Mouse (Mus musculus): ENCODE data around the gene Vps13d. TPM values are rescaled to one million over a fixed set of nuclear protein-coding genes. Genes with fewer than 3 reads are reported as not detected.

Gene Vps13d
- polyA plus RNA-seq (2015; fragmentation: Nextera tagmentation; extraction: Ambion mirVana) = 6.9 and 7.3 TPM in 2 replicates

GRCm38 (mm10) chr4:145194559-145195162 lies at the start of gene Vps13d:
Vps13d (minus strand) TSS chr4:145195005.
- peak within 1 kb of the TSS; percentile 93 for H3K27ac ChIP-seq
- H3K9me3 ChIP-seq (replicated peaks) = no peaks in the 10 kb centered on the region
- H3K4me2 ChIP-seq = peak within 1 kb of the TSS; percentile 76
- no peaks in the 10 kb centered on the region for H3K27me3 ChIP-seq
- peak; percentile 86 for ATAC-seq (replicated peaks; ENCODE audit: insufficient number of reproducible peaks, insufficient read depth, low FRiP score, low read depth)
- peak within 1 kb of the TSS; percentile 98 for H3K4me3 ChIP-seq
- H3K36me3 ChIP-seq = peaks cover 9% of the 10 kb centered on the region; the same call in 1 of the 2 replicates
- H3K4me1 ChIP-seq (replicated peaks) = peaks cover 19% of the 10 kb centered on the region
- 0% methylated on average over 53 of the region's 53 CpGs for WGBS
- peak within 1 kb of the TSS; percentile 92 for H3K9ac ChIP-seq

GRCm38 (mm10) chr4:145242719-145243350 lies 48.0 kb upstream of the Vps13d start:
- Histone ChIP-seq H3K27ac (no peak overlapping the region), H3K27me3 (peaks cover 32% of the 10 kb centered on the region), H3K9me3 (replicated peaks) (no peaks in the 10 kb centered on the region), H3K4me2 (no peak overlapping the region), H3K36me3 (no peaks in the 10 kb centered on the region), H3K9ac (no peak overlapping the region), H3K4me3 (no peak overlapping the region), H3K4me1 (replicated peaks) (peaks cover 25% of the 10 kb centered on the region)
- ATAC-seq (replicated peaks; ENCODE audit: insufficient number of reproducible peaks, insufficient read depth, low FRiP score, low read depth) = no peak
- 42% methylated on average over 1 of the region's 1 CpGs for WGBS

DNA sequence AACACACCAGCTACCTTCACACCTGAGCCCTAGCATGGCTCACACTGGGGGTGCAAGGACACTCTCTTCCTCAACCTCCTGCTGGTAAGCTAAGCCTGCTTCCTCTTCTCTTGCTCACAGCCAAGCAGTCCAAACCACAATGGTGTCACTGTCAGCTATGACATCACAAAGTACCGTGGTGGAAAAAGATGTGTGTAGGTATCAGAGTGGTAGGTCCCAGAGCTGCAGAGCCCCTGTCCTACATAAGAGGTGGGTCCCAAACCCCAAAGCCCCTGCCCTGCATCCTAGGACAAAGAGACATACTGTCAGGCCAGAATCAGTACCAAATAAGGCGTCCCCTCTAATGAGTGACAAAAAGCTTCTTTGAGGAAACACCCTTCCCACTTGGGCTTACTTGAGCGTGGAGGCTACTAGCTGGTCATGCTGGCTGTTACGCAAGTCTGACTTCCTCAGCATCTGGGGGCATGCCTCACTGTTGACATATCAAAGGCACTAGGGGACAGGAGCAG lies 46.0 kb upstream of the Vps13d start:
- no peak overlapping the region for H3K4me3 ChIP-seq
- peaks cover 13% of the 10 kb centered on the region for H3K27me3 ChIP-seq
- ATAC-seq (replicated peaks; ENCODE audit: insufficient number of reproducible peaks, insufficient read depth, low FRiP score, low read depth) = no peak
- no peak overlapping the region for H3K4me2 ChIP-seq
- no peaks in the 10 kb centered on the region for H3K36me3 ChIP-seq
- H3K9me3 ChIP-seq (replicated peaks) = no peaks in the 10 kb centered on the region
- H3K27ac ChIP-seq = peak overlapping the region; percentile 20; the same call in 1 of the 2 replicates
- WGBS = 66% methylated on average over 4 of the region's 4 CpGs
- H3K4me1 ChIP-seq (replicated peaks) = peaks cover 15% of the 10 kb centered on the region
- no peak overlapping the region for H3K9ac ChIP-seq

DNA sequence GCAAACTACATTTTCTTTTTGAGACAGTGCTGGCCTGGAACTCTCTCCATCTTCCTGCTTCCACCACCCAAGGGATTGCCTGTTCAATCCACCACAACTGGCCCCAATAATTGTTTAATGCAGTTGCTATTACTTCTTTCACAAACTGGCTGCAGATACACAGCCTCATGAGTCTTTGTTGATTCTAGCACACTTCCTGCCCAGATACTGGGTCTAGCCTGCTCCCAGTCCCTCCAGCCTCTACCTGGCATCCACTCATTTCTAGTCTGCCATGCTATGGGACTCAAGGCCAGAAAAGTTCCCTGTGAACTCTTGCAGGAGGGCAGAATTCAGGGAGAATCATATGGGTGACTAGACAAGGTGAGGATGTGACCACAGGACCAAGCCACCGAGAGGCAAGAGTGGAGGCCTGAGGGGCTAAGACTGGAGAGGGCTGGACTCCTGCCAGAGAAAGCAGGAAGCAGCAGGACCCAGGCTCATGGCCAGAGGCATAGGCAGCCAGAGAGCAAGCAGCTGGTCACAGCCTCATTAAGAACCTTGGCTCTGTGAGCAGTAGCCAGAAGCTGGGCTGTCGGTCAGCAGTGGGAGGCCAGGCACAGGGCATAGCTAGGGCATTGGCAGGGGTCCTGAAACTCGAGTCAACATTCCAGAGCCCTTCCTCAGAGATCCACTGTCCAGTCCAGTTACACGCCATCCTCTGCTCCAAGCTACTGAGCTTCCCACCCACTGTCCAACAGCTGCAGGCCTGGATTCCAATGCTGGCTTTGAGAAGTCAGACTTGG lies 44.4 kb upstream of the Vps13d start:
- Histone ChIP-seq H3K27me3 (0 out of 2 replicates have a peak, but pooled peaks cover 2% of the 10 kb centered on the region), H3K4me2 (no peak overlapping the region), H3K27ac (peak overlapping the region; percentile 74), H3K9me3 (replicated peaks) (no peaks in the 10 kb centered on the region), H3K36me3 (no peaks in the 10 kb centered on the region), H3K9ac (no peak overlapping the region), H3K4me1 (replicated peaks) (peaks cover 15% of the 10 kb centered on the region), H3K4me3 (no peak overlapping the region)
- WGBS = 18% methylated on average over 4 of the region's 4 CpGs
- peak; percentile 71 for ATAC-seq (replicated peaks; ENCODE audit: insufficient number of reproducible peaks, insufficient read depth, low FRiP score, low read depth)

DNA sequence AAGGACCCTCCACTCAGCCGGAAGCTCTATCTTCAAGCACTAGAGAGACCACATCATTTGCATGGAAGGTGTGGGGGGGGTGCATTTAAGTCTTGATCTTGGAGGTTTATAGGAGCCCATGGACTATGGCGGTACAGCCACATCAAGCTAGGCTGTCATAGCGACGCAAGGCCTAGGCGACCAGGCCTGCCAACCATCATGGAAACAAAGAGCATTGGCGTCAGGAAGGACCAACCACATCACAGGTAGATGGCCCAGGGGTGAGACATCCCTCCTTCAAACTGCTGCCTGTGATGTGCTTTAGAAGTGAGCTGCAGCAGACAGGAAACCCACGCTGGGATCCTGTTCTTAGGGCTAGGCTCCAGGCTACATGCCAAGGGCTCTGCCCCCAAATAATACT lies 41.2 kb upstream of the Vps13d start:
- Histone ChIP-seq H3K4me1 (replicated peaks) (peaks cover 21% of the 10 kb centered on the region), H3K4me2 (no peak overlapping the region), H3K9ac (no peak overlapping the region), H3K27me3 (no peaks in the 10 kb centered on the region), H3K36me3 (no peaks in the 10 kb centered on the region), H3K27ac (no peak overlapping the region), H3K4me3 (no peak overlapping the region), H3K9me3 (replicated peaks) (no peaks in the 10 kb centered on the region)
- ATAC-seq (replicated peaks; ENCODE audit: insufficient number of reproducible peaks, insufficient read depth, low FRiP score, low read depth) = no peak
- WGBS = 75% methylated on average over 7 of the region's 7 CpGs

DNA sequence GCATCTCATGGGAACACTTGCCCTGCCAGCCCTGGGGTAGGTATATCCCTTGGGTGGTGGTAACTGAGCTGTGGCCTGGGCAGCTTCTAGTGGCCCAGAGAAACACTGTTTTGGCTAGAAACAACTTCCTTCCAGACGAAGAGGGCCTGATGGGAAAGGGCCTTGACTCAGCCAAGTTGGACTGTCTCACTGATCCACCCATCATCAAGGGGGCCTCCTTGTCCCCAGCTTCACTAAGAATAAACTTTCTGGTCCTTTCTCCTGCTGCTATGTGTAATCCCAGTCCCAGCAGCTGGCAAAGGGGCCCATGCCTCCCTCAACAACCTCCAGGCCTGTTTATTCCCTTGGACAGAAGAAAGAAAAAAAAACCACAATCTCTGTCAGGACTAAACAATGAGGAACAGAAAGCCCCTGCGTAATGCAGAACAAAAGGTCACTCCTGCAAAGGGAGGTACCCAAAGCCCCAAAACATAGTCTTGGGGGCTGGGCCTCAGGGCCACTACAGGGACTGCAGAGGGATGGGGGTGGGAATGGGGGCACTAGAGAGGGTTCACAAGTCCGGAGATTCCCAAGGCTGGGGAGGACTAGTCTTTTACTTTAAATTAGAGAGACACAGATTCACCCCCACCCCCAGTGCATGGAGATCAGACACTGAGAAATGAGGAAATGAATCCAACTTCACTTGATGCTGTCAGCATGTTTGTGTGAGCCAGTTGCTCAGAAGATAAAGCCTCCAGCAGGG lies 38.9 kb upstream of the Vps13d start:
- Histone ChIP-seq H3K4me3 (no peak overlapping the region), H3K27ac (peak overlapping the region; percentile 49), H3K27me3 (no peaks in the 10 kb centered on the region), H3K9ac (no peak overlapping the region), H3K4me2 (no peak overlapping the region), H3K9me3 (replicated peaks) (no peaks in the 10 kb centered on the region), H3K4me1 (replicated peaks) (peaks cover 14% of the 10 kb centered on the region; the same call in 1 of the 2 replicates), H3K36me3 (no peaks in the 10 kb centered on the region)
- 0 out of 2 replicates have a peak, but pooled peaks have one; percentile 16 for ATAC-seq (replicated peaks; ENCODE audit: insufficient number of reproducible peaks, insufficient read depth, low FRiP score, low read depth)
- WGBS = 38% methylated on average over 3 of the region's 3 CpGs

DNA sequence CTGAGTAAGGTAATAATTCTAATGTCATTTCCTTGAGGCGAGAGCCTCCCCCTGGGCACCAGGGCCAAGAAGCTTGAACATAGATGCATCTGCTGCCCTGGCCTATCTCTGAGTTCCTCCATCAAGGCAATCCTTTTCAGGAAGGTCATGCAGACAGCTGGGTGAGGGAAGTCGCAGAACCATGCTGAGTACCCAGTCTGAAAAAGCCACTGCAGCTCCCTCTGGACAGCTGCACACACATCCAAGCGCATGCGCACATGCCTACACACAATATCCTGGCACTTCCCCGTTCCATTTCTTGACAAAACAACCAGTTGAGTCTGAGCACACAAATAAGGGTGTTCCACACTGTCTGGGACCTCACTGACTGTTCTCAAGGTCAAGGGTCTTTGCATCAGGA lies 36.9 kb upstream of the Vps13d start:
- H3K4me2 ChIP-seq = no peak overlapping the region
- no peak for ATAC-seq (replicated peaks; ENCODE audit: insufficient number of reproducible peaks, insufficient read depth, low FRiP score, low read depth)
- peaks cover 14% of the 10 kb centered on the region; the same call in 1 of the 2 replicates for H3K4me1 ChIP-seq (replicated peaks)
- WGBS = 80% methylated on average over 5 of the region's 5 CpGs
- H3K36me3 ChIP-seq = no peaks in the 10 kb centered on the region
- no peaks in the 10 kb centered on the region for H3K27me3 ChIP-seq
- H3K4me3 ChIP-seq = no peak overlapping the region
- H3K9me3 ChIP-seq (replicated peaks) = no peaks in the 10 kb centered on the region
- H3K9ac ChIP-seq = no peak overlapping the region
- H3K27ac ChIP-seq = no peak overlapping the region

- whole genome bisulfite sequencing = 82% methylated on average over 2 of the region's 2 CpGs
- no peak overlapping the region for H3K4me3 ChIP-seq
- H3K27ac ChIP-seq = no peak overlapping the region
- H3K27me3 ChIP-seq = no peaks in the 10 kb centered on the region
- no peaks in the 10 kb centered on the region for H3K36me3 ChIP-seq
- no peak overlapping the region for H3K4me2 ChIP-seq
- peaks cover 14% of the 10 kb centered on the region; the same call in 1 of the 2 replicates for H3K4me1 ChIP-seq (replicated peaks)
- ATAC-seq (replicated peaks; ENCODE audit: insufficient number of reproducible peaks, insufficient read depth, low FRiP score, low read depth) = no peak
- no peaks in the 10 kb centered on the region for H3K9me3 ChIP-seq (replicated peaks)
- H3K9ac ChIP-seq = no peak overlapping the region
Measured at GRCm38 (mm10) chr4:145230647-145231046, 35.8 kb upstream of the Vps13d start.

DNA sequence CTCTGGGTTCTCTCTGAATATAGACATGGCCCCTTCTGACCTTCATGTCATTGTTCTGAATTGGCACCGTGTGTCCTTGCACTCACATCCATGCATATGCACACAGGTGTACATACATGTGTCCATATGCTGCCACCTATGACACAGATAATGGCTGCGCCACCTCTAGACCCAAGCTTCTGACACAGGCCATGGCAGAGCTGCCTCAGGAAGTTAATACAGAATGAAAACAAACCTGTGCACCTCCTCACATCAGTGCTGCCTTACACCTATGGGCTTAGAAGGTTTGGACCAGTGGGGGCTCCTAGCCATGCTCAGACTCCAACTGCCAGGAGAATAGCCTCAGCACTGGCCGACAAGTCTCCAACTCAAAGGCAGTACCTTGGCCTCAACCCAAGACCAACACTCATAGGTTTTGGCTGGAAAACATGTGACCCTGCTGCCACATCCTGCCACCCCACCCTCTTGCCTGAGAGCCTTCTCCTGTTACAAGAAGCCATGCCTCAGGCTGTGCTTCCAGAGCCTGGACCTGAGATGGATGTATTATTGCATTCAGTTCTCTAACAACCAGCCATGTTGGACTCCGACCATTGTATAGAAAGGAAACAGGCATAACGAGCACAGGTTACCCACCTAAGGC lies 34.8 kb upstream of the Vps13d start:
- Histone ChIP-seq H3K27me3 (no peaks in the 10 kb centered on the region), H3K9me3 (replicated peaks) (no peaks in the 10 kb centered on the region), H3K4me2 (no peak overlapping the region), H3K9ac (no peak overlapping the region), H3K4me3 (no peak overlapping the region), H3K4me1 (replicated peaks) (peaks cover 14% of the 10 kb centered on the region; the same call in 1 of the 2 replicates), H3K27ac (no peak overlapping the region), H3K36me3 (no peaks in the 10 kb centered on the region)
- WGBS = 78% methylated on average over 5 of the region's 5 CpGs
- peak; percentile 32 for ATAC-seq (replicated peaks; ENCODE audit: insufficient number of reproducible peaks, insufficient read depth, low FRiP score, low read depth)

- ATAC-seq (replicated peaks; ENCODE audit: insufficient number of reproducible peaks, insufficient read depth, low FRiP score, low read depth) = no peak
- H3K27me3 ChIP-seq = no peaks in the 10 kb centered on the region
- H3K27ac ChIP-seq = no peak overlapping the region
- H3K9ac ChIP-seq = no peak overlapping the region
- peaks cover 14% of the 10 kb centered on the region; the same call in 1 of the 2 replicates for H3K4me1 ChIP-seq (replicated peaks)
- H3K36me3 ChIP-seq = no peaks in the 10 kb centered on the region
- H3K4me3 ChIP-seq = no peak overlapping the region
- H3K4me2 ChIP-seq = no peak overlapping the region
- 75% methylated on average over 6 of the region's 6 CpGs for WGBS
- H3K9me3 ChIP-seq (replicated peaks) = no peaks in the 10 kb centered on the region
Measured at GRCm38 (mm10) chr4:145229051-145229450, 34.2 kb upstream of the Vps13d start.
